Mouse (Mus musculus): ENCODE measurements around the gene Adamts7.

DNA sequence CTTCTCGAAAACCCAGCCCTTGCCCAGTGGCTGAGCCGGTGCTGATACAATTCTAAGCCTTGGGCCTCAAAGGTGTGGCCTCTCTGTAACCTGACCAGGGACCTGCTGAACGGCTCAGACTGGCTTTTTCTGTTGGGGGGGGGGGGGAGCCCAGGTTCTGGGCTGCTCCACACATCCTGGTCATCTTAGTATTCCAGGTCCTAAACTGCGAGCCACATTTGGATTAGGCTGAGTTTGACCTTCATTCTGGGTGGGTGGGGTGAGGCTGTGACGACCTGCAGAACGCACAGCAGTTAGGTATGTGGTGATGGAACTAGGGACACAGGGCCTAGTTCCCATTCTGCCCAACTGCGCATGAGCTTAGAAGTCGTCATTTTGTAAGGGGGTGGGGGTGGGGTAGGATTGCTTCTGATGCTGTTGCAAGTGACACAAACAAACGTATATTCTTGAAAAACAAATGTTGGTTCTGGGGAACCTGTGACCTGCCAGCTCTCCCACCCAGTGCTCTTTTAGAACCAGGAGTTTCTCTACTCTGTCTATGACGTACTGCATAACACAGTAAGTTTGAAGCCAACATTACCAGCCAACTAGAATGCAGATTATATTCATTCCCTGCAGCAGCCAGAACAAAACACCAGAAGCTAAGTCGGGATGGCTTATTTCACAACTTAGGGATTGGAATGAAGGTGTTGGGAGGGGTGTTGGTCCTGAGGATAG, 38.6 kb upstream of the Adamts7 start:
- TF ChIP-seq CTCF (IDR thresholded peaks at IDR 0.05; ENCODE audit: insufficient read depth, low read length) (no peak), POLR2A (IDR thresholded peaks at IDR 0.05; ENCODE audit: borderline replicate concordance, extremely low read depth, low read depth, low read length) (no peak)
